Mouse (Mus musculus) B cell, adult 62 days (primary cell): ENCODE data around the gene Kcna4. TPM values are rescaled to one million over a fixed set of nuclear protein-coding genes. Genes with fewer than 3 reads are reported as not detected.

ENCODE experiments used
- total RNA-seq: library from RNA; stranded (reverse); gene quantifications from 4 replicates; pipeline ENCODE4 v1.2.4, GENCODE M21; 2023

Gene Kcna4
- not detected in 4 replicates for total RNA-seq

GRCm38 (mm10) chr2:107289990-107290696 is at the start of gene Kcna4:
Gene Kcna4, plus strand, starts transcription at chr2:107290639.

Other genes starting within 250 kb of the Kcna4 start
- not detected in 4 replicates for gene Fshb, start 231.0 kb upstream of the Kcna4 start, total RNA-seq